Mouse (Mus musculus) myocyte (in vitro differentiated cells): ENCODE results near the gene Ccpg1os.

Source experiments
- E2F4 ChIP-seq: IDR thresholded peaks from one replicate; pipeline ENCODE4 v1.6.1; 2011; ENCODE audit warnings: mild to moderate bottlenecking, control low read depth, moderate library complexity; ENCODE audit not compliant: insufficient read depth
- MAX ChIP-seq: IDR thresholded peaks from one replicate; pipeline ENCODE4 v1.6.1; 2011; ENCODE audit warnings: low read depth, mild to moderate bottlenecking, control low read depth
- POLR2A ChIP-seq: IDR thresholded peaks from one replicate; pipeline ENCODE4 v1.6.1; 2011; ENCODE audit warnings: low read depth, mild to moderate bottlenecking, control low read depth, moderate library complexity; ENCODE audit not compliant: insufficient read length
- SRF ChIP-seq: IDR thresholded peaks from one replicate; pipeline ENCODE4 v1.6.1; 2011; ENCODE audit warnings: low read depth; ENCODE audit not compliant: control insufficient read depth, insufficient read length

DNA sequence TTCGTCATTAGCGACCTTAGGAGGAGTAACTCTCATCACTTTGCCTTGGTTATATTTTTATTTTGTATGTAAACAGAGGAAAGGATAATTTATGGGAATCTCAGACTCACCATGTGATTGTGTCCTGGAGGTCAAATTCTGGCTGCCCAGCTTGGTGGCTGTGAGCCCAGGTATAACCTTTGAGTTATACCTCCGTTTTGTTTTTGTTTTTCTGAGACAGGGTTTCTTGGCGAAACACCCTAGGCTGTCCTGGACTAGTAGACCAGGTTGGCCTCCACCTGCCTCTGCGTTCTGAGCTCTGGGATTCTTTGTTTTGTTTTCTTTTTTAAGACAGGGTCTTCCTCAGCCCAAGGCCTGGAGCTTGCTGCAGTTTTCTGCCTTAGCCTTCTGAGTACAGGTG, 3.5 kb upstream of the Ccpg1os start:
- TF ChIP-seq POLR2A: no peak
- no peak for TF ChIP-seq E2F4
- TF ChIP-seq SRF: no peak
- TF ChIP-seq MAX: no peak
